Mouse (Mus musculus) midbrain, embryonic 16.5 days (tissue): Measurements from ENCODE around the gene Golga5. TPM values are rescaled to one million over a fixed set of nuclear protein-coding genes. Genes with fewer than 3 reads are reported as not detected.
A peak's percentile ranks its signal among the peaks of the same experiment; 100 is the strongest.

Experiments used
- ATAC-seq: fragments of 200-750 bp; cut with Nextera tagmentation; 2 replicates; pipeline ENCODE4 v1.8.0; 2017; ENCODE audit warnings: moderate TSS enrichment
- H3K27ac ChIP-seq: fragments of 300-500 bp; sonication (generic); 2 replicates; pipeline ENCODE4 v1.5.1; 2014; ENCODE audit warnings: mild to moderate bottlenecking, low read length, mixed read lengths
- H3K27me3 ChIP-seq: fragments of 300-500 bp; sonication (generic); 2 replicates; pipeline ENCODE4 v1.6.1; 2014; ENCODE audit warnings: low read depth, low read length, mixed read lengths; ENCODE audit not compliant: control insufficient read depth, insufficient read depth
- H3K36me3 ChIP-seq: fragments of 300-500 bp; sonication (generic); 2 replicates; pipeline ENCODE4 v1.6.1; 2014; ENCODE audit warnings: mild to moderate bottlenecking, low read length, moderate library complexity, mixed read lengths; ENCODE audit not compliant: control insufficient read depth, insufficient read depth
- H3K4me1 ChIP-seq: fragments of 300-500 bp; sonication (generic); 2 replicates; pipeline ENCODE4 v1.6.1; 2014; ENCODE audit warnings: mild to moderate bottlenecking, low read length, mixed read lengths; ENCODE audit not compliant: control insufficient read depth, insufficient read depth
- H3K4me2 ChIP-seq: fragments of 300-500 bp; sonication (generic); 2 replicates; pipeline ENCODE4 v1.6.1; 2014; ENCODE audit warnings: mild to moderate bottlenecking, low read length, mixed read lengths
- H3K4me3 ChIP-seq: fragments of 300-500 bp; sonication (generic); 2 replicates; pipeline ENCODE4 v1.5.1; 2014; ENCODE audit warnings: low read depth, mild to moderate bottlenecking, low read length, moderate library complexity, mixed read lengths
- H3K9ac ChIP-seq: fragments of 300-500 bp; sonication (generic); 2 replicates; pipeline ENCODE4 v1.6.1; 2014; ENCODE audit warnings: low read depth, low read length, mixed read lengths
- H3K9me3 ChIP-seq: fragments of 300-500 bp; sonication (generic); replicated peaks from 2 replicates; pipeline ENCODE4 v1.6.1; 2014; ENCODE audit warnings: mild to moderate bottlenecking, low read length, mixed read lengths; ENCODE audit not compliant: control insufficient read depth, poor library complexity, severe bottlenecking
- WGBS: fragments of 180-500 bp; shearing (Covaris S2); extraction: QIAGEN DNeasy Blood & Tissue Kit; methylation state at CpG from one replicate; pipeline ENCODE4 v1.1.7; 2014; 5-methylcytosine and 5-hydroxymethylcytosine counted together
- polyA plus RNA-seq: library from polyadenylated mRNA; unstranded; fragments of >200 nt; fragmentation: Nextera tagmentation; extraction: Ambion mirVana; gene quantifications from 2 replicates; pipeline ENCODE4 v1.2.1, GENCODE M21; 2015

The Golga5 gene
- 28.0 and 28.6 TPM in 2 replicates for polyA plus RNA-seq

- peak within 1 kb of the TSS; percentile 87 for H3K4me3 ChIP-seq
- under 1% methylated on average over 75 of the region's 86 CpGs for WGBS
- H3K36me3 ChIP-seq = peaks cover 9% of the 10 kb centered on the region; the same call in 1 of the 2 replicates
- H3K4me1 ChIP-seq = peaks cover 7% of the 10 kb centered on the region
- peak within 1 kb of the TSS; percentile 64 for H3K4me2 ChIP-seq
- H3K27ac ChIP-seq = peak within 1 kb of the TSS; percentile 70
- H3K9ac ChIP-seq = peak within 1 kb of the TSS; percentile 80
- no peaks in the 10 kb centered on the region for H3K9me3 ChIP-seq
- peak; percentile 98 for ATAC-seq
- no peaks in the 10 kb centered on the region for H3K27me3 ChIP-seq
Observed at GRCm38 (mm10) chr12:102468894-102469764, at the start of gene Golga5. Gene Golga5, plus strand, starts transcription at chr12:102469135.

GRCm38 (mm10) chr12:102419544-102419943 is 49.4 kb upstream of the Golga5 start:
- 27% methylated on average over 3 of the region's 3 CpGs for WGBS
- Histone ChIP-seq H3K9me3 (no peaks in the 10 kb centered on the region), H3K4me3 (no peak overlapping the region), H3K4me2 (no peak overlapping the region), H3K9ac (no peak overlapping the region), H3K36me3 (peaks cover 8% of the 10 kb centered on the region), H3K27ac (0 out of 2 replicates have a peak overlapping the region, but pooled peaks have one; percentile 10), H3K27me3 (no peaks in the 10 kb centered on the region), H3K4me1 (no peaks in the 10 kb centered on the region; the same call in 1 of the 2 replicates)
- ATAC-seq = peak; percentile 54

GRCm38 (mm10) chr12:102420168-102420890 is 48.6 kb upstream of the Golga5 start:
- Histone ChIP-seq H3K9me3 (no peaks in the 10 kb centered on the region), H3K4me1 (no peaks in the 10 kb centered on the region; the same call in 1 of the 2 replicates), H3K27me3 (no peaks in the 10 kb centered on the region), H3K4me2 (no peak overlapping the region), H3K9ac (no peak overlapping the region), H3K36me3 (peaks cover 8% of the 10 kb centered on the region), H3K4me3 (no peak overlapping the region), H3K27ac (no peak overlapping the region)
- 92% methylated on average over 10 of the region's 10 CpGs for WGBS
- ATAC-seq = no peak

- no peak for ATAC-seq
- Histone ChIP-seq H3K36me3 (peaks cover 12% of the 10 kb centered on the region), H3K4me3 (no peak overlapping the region), H3K27ac (no peak overlapping the region), H3K4me1 (no peaks in the 10 kb centered on the region; the same call in 1 of the 2 replicates), H3K27me3 (no peaks in the 10 kb centered on the region), H3K9ac (no peak overlapping the region), H3K4me2 (no peak overlapping the region), H3K9me3 (no peaks in the 10 kb centered on the region)
- 78% methylated on average over 6 of the region's 6 CpGs for WGBS
Observed at GRCm38 (mm10) chr12:102422065-102422464, 46.9 kb upstream of the Golga5 start.

- Histone ChIP-seq H3K36me3 (peaks cover 12% of the 10 kb centered on the region), H3K9me3 (no peaks in the 10 kb centered on the region), H3K27me3 (no peaks in the 10 kb centered on the region), H3K27ac (no peak overlapping the region), H3K4me1 (no peaks in the 10 kb centered on the region; the same call in 1 of the 2 replicates), H3K4me3 (no peak overlapping the region), H3K9ac (no peak overlapping the region), H3K4me2 (no peak overlapping the region)
- no peak for ATAC-seq
- WGBS = 87% methylated on average over 11 of the region's 11 CpGs
Observed at GRCm38 (mm10) chr12:102422623-102423320, 46.2 kb upstream of the Golga5 start.

GRCm38 (mm10) chr12:102423625-102424024 is 45.3 kb upstream of the Golga5 start:
- Histone ChIP-seq H3K4me3 (no peak overlapping the region), H3K9me3 (no peaks in the 10 kb centered on the region), H3K27me3 (no peaks in the 10 kb centered on the region), H3K4me1 (no peaks in the 10 kb centered on the region; the same call in 1 of the 2 replicates), H3K4me2 (no peak overlapping the region), H3K36me3 (peaks cover 12% of the 10 kb centered on the region), H3K27ac (no peak overlapping the region), H3K9ac (no peak overlapping the region)
- WGBS = 92% methylated on average over 8 of the region's 8 CpGs
- ATAC-seq = no peak

GRCm38 (mm10) chr12:102424456-102424855 is 44.5 kb upstream of the Golga5 start:
- Histone ChIP-seq H3K27ac (no peak overlapping the region), H3K36me3 (peaks cover 12% of the 10 kb centered on the region), H3K9ac (no peak overlapping the region), H3K4me2 (no peak overlapping the region), H3K4me3 (no peak overlapping the region), H3K27me3 (no peaks in the 10 kb centered on the region), H3K4me1 (no peaks in the 10 kb centered on the region; the same call in 1 of the 2 replicates), H3K9me3 (no peaks in the 10 kb centered on the region)
- no peak for ATAC-seq
- WGBS = 88% methylated on average over 2 of the region's 2 CpGs

- Histone ChIP-seq H3K4me2 (no peak overlapping the region), H3K27me3 (no peaks in the 10 kb centered on the region), H3K4me1 (no peaks in the 10 kb centered on the region), H3K9ac (no peak overlapping the region), H3K9me3 (no peaks in the 10 kb centered on the region), H3K36me3 (peaks cover 12% of the 10 kb centered on the region), H3K27ac (no peak overlapping the region), H3K4me3 (no peak overlapping the region)
- ATAC-seq = no peak
- WGBS = 91% methylated on average over 4 of the region's 4 CpGs
Observed at GRCm38 (mm10) chr12:102425048-102425578, 43.8 kb upstream of the Golga5 start.
